Mouse (Mus musculus): ENCODE data around the gene Pafah1b1.

DNA sequence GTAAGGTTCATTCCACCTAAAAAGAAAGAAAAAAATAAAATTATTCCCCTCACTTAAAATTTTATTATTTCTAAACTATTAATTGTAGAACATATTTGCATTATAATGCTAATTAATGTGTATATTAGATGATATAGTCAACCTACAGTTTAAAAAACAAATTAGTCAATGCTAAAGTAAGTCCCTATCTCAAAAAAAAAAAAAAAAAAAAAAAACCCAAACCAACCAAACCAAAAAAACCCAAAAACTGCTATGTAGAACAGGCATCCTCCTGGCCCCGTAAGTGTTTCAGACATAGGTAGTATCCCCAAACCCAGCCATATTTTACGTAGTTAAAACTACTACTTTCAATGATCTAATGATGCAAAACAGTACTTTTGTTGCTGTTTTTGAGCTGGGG lies 25.0 kb downstream of the Pafah1b1 start:
- no peak for TF ChIP-seq CHD2 (IDR thresholded peaks at IDR 0.05; ENCODE audit: low read depth, low read length)
- TF ChIP-seq ZNF384 (IDR thresholded peaks at IDR 0.05; ENCODE audit: low read depth, low read length): peak; percentile 68; the same call in 1 of the 2 replicates
- TF ChIP-seq HCFC1 (IDR thresholded peaks at IDR 0.05; ENCODE audit: borderline replicate concordance, insufficient read depth, low read length): no peak
- TF ChIP-seq ZC3H11A (IDR thresholded peaks at IDR 0.05; ENCODE audit: borderline replicate concordance, low read depth, low read length): no peak
- TF ChIP-seq MAFK (IDR thresholded peaks at IDR 0.05; ENCODE audit: insufficient read depth, low read depth, low read length): no peak

Data from ES-E14 (cell line).